Mouse (Mus musculus) thymus, adult 2 months (tissue): ENCODE results near the gene Rasgrp3. TPM values are rescaled to one million over a fixed set of nuclear protein-coding genes. Genes with fewer than 3 reads are reported as not detected.
"Not testable (repeated sequence)": the region's sequence is repeated elsewhere in the genome, so short reads cannot be mapped to it uniquely, and the experiment has no call there.

Experiments
- DNase-seq: peaks from one replicate; pipeline ENCODE4 v3.0.0; 2021
- H3K27ac ChIP-seq: fragments of 200-500 bp; 2 replicates; pipeline ENCODE4 v1.5.1; 2012; ENCODE audit warnings: low read length, control low read depth; ENCODE audit not compliant: control insufficient read depth, insufficient read depth
- H3K27me3 ChIP-seq: fragments of 200-500 bp; 2 replicates; pipeline ENCODE4 v1.6.1; 2012; ENCODE audit warnings: mild to moderate bottlenecking, low read length, moderate library complexity, mixed read lengths; ENCODE audit not compliant: control insufficient read depth, insufficient read depth
- H3K36me3 ChIP-seq: fragments of 200-500 bp; 2 replicates; pipeline ENCODE4 v1.6.1; 2012; ENCODE audit warnings: mild to moderate bottlenecking, low read length, moderate library complexity; ENCODE audit not compliant: control insufficient read depth, insufficient read depth
- H3K4me1 ChIP-seq: fragments of 200-500 bp; replicated peaks from 2 replicates; pipeline ENCODE4 v1.6.1; 2012; ENCODE audit warnings: low read length; ENCODE audit not compliant: control insufficient read depth, insufficient read depth
- H3K4me3 ChIP-seq: fragments of 200-500 bp; 2 replicates; pipeline ENCODE4 v1.5.1; 2012; ENCODE audit warnings: mild to moderate bottlenecking, low read length, control low read depth, moderate library complexity; ENCODE audit not compliant: control insufficient read depth, insufficient read depth
- CTCF ChIP-seq: fragments of 200-500 bp; IDR thresholded peaks from 2 replicates; pipeline ENCODE4 v1.5.1; 2012; ENCODE audit warnings: mild to moderate bottlenecking, control low read depth, low read length, moderate library complexity, borderline replicate concordance; ENCODE audit not compliant: control insufficient read depth, poor library complexity, insufficient read depth; ENCODE audit errors: extremely low read depth
- POLR2A ChIP-seq: fragments of 200-500 bp; IDR thresholded peaks from 2 replicates; pipeline ENCODE4 v1.6.1; 2012; ENCODE audit warnings: mild to moderate bottlenecking, low read length, control low read depth, moderate library complexity; ENCODE audit not compliant: control insufficient read depth, poor library complexity, insufficient read depth; ENCODE audit errors: extremely low read depth
- WGBS: fragments of 180-500 bp; shearing (Covaris S2); methylation state at CpG from one replicate; pipeline ENCODE4 v1.1.7; 2018; 5-methylcytosine and 5-hydroxymethylcytosine counted together
- polyA plus RNA-seq: library from polyadenylated mRNA; depleted of rRNA; stranded (reverse); fragments of >200 nt; gene quantifications from 2 replicates; pipeline ENCODE4 v1.2.3, GENCODE M21; 2012

Gene Rasgrp3
- polyA plus RNA-seq, 1 experiment: 1.9 TPM

- Histone ChIP-seq H3K4me1 (no peaks in the 10 kb centered on the region; the same call in 1 of the 2 replicates), H3K27ac (no peak overlapping the region), H3K36me3 (no peaks in the 10 kb centered on the region), H3K27me3 (no peaks in the 10 kb centered on the region), H3K4me3 (no peak overlapping the region)
- WGBS: 95% methylated on average over 5 of the region's 5 CpGs
- TF ChIP-seq CTCF (no peak), POLR2A (no peak)
- no peak for DNase-seq
Observed at GRCm38 (mm10) chr17:75441260-75441830, 5.6 kb downstream of the Rasgrp3 start.

- DNase-seq: no peak
- Histone ChIP-seq H3K4me3 (no peak overlapping the region), H3K27me3 (no peaks in the 10 kb centered on the region), H3K27ac (no peak overlapping the region), H3K36me3 (no peaks in the 10 kb centered on the region), H3K4me1 (no peaks in the 10 kb centered on the region; the same call in 1 of the 2 replicates)
- TF ChIP-seq CTCF: no peak
- no peak for TF ChIP-seq POLR2A
- 96% methylated on average over 8 of the region's 8 CpGs for WGBS
Observed at GRCm38 (mm10) chr17:75442352-75442751, 6.7 kb downstream of the Rasgrp3 start.

GRCm38 (mm10) chr17:75443064-75443621 is 7.4 kb downstream of the Rasgrp3 start:
- Histone ChIP-seq H3K4me1 (no peaks in the 10 kb centered on the region), H3K27me3 (no peaks in the 10 kb centered on the region), H3K4me3 (no peak overlapping the region), H3K36me3 (no peaks in the 10 kb centered on the region), H3K27ac (no peak overlapping the region)
- DNase-seq: no peak
- WGBS: 87% methylated on average over 6 of the region's 6 CpGs
- TF ChIP-seq POLR2A (no peak), CTCF (no peak)

GRCm38 (mm10) chr17:75448257-75448656 is 12.6 kb downstream of the Rasgrp3 start:
- no peak overlapping the region for H3K4me3 ChIP-seq
- H3K27ac ChIP-seq: no peak overlapping the region
- 100% methylated on average over 3 of the region's 3 CpGs for WGBS
- TF ChIP-seq CTCF: no peak
- TF ChIP-seq POLR2A: no peak
- no peaks in the 10 kb centered on the region for H3K27me3 ChIP-seq
- DNase-seq: no peak
- H3K4me1 ChIP-seq: no peaks in the 10 kb centered on the region
- H3K36me3 ChIP-seq: no peaks in the 10 kb centered on the region

- no peak for DNase-seq
- no peak overlapping the region for H3K4me3 ChIP-seq
- H3K27ac ChIP-seq: no peak overlapping the region
- H3K4me1 ChIP-seq: no peaks in the 10 kb centered on the region
- WGBS: 45% methylated on average over 1 of the region's 1 CpGs
- no peaks in the 10 kb centered on the region for H3K27me3 ChIP-seq
- TF ChIP-seq POLR2A (no peak), CTCF (no peak)
- H3K36me3 ChIP-seq: no peaks in the 10 kb centered on the region
Observed at GRCm38 (mm10) chr17:75449022-75449421, 13.3 kb downstream of the Rasgrp3 start.

- WGBS: 85% methylated on average over 4 of the region's 4 CpGs
- H3K36me3 ChIP-seq: no peaks in the 10 kb centered on the region
- no peak for DNase-seq
Observed at GRCm38 (mm10) chr17:75452313-75452712, 16.6 kb downstream of the Rasgrp3 start.

GRCm38 (mm10) chr17:75453639-75454038 is 17.9 kb downstream of the Rasgrp3 start:
- no peak for TF ChIP-seq CTCF
- no peak for TF ChIP-seq POLR2A
- no peaks in the 10 kb centered on the region for H3K4me1 ChIP-seq
- H3K36me3 ChIP-seq: no peaks in the 10 kb centered on the region
- H3K4me3 ChIP-seq: no peak overlapping the region
- H3K27ac ChIP-seq: no peak overlapping the region
- H3K27me3 ChIP-seq: no peaks in the 10 kb centered on the region
- DNase-seq: no peak

More at GRCm38 (mm10) chr17:75452313-75452712, 16.6 kb downstream of the Rasgrp3 start:
- Histone ChIP-seq H3K27ac (no peak overlapping the region), H3K4me3 (no peak overlapping the region), H3K27me3 (no peaks in the 10 kb centered on the region), H3K4me1 (no peaks in the 10 kb centered on the region)
- TF ChIP-seq POLR2A (no peak), CTCF (no peak)

- not testable (repeated sequence) for H3K27me3 ChIP-seq, H3K4me1 ChIP-seq, DNase-seq, H3K4me3 ChIP-seq, H3K36me3 ChIP-seq, H3K27ac ChIP-seq
- 94% methylated on average over 9 of the region's 9 CpGs for WGBS
Observed at GRCm38 (mm10) chr17:75456096-75456495, 20.4 kb downstream of the Rasgrp3 start.
